Mouse (Mus musculus) thymus, adult 2 months (tissue): ENCODE results near the gene Clca3a2.

Experiments used
- CTCF ChIP-seq: fragments of 200-500 bp; IDR thresholded peaks from 2 replicates; pipeline ENCODE4 v1.5.1; 2012; ENCODE audit warnings: mild to moderate bottlenecking, control low read depth, low read length, moderate library complexity, borderline replicate concordance; ENCODE audit not compliant: control insufficient read depth, poor library complexity, insufficient read depth; ENCODE audit errors: extremely low read depth
- POLR2A ChIP-seq: fragments of 200-500 bp; IDR thresholded peaks from 2 replicates; pipeline ENCODE4 v1.6.1; 2012; ENCODE audit warnings: mild to moderate bottlenecking, low read length, control low read depth, moderate library complexity; ENCODE audit not compliant: control insufficient read depth, poor library complexity, insufficient read depth; ENCODE audit errors: extremely low read depth

- TF ChIP-seq CTCF = peak; percentile 56; the same call in 1 of the 2 replicates
- no peak for TF ChIP-seq POLR2A
These were observed 66.2 kb downstream of the Clca3a2 start for GRCm38 (mm10) chr3:144753120-144753519.
